Mouse (Mus musculus) R1 (cell line): ENCODE measurements around the gene Dnajb4.

Experiments used
- DNase-seq: peaks from one replicate; pipeline ENCODE4 v3.0.0-alpha.2; 2018; ENCODE audit warnings: low read depth, low spot score

Dnajb4 gene

GRCm38 (mm10) chr3:152209967-152210634, at the start of gene Dnajb4, which contains the start of gene Fubp1:
Dnajb4 (minus strand) TSS chr3:152210302.
Fubp1 (plus strand) TSS chr3:152210422.
- peak; percentile 98 for DNase-seq

GRCm38 (mm10) chr3:152259409-152259808, 49.3 kb upstream of the Dnajb4 start:
- peak; percentile 76 for DNase-seq

GRCm38 (mm10) chr3:152257528-152257927, 47.4 kb upstream of the Dnajb4 start:
- DNase-seq: no peak

GRCm38 (mm10) chr3:152250487-152250886, 40.4 kb upstream of the Dnajb4 start:
- no peak for DNase-seq

- no peak for DNase-seq
Measured at GRCm38 (mm10) chr3:152247708-152248107, 37.6 kb upstream of the Dnajb4 start.

- DNase-seq: peak; percentile 60
Measured at GRCm38 (mm10) chr3:152245273-152245910, 35.3 kb upstream of the Dnajb4 start.

DNA sequence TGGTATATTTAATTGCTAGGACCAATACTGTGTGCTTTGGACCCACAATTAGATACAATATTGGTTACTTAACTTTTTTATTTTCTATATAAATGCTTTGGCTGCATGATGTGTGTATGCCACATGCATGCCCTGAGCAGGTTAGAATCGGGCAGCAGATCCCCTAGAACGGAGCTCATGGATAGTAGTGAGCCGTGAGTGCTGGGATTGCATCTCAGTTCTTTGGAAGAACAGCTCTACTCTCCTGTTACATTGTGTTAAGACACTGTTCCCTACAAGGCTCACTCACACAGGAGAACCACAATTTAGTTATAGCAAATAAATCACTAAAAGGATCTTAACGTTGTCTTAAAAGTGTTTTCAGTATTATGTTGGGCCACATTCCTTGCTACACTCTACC, 33.2 kb upstream of the Dnajb4 start:
- no peak for DNase-seq

DNA sequence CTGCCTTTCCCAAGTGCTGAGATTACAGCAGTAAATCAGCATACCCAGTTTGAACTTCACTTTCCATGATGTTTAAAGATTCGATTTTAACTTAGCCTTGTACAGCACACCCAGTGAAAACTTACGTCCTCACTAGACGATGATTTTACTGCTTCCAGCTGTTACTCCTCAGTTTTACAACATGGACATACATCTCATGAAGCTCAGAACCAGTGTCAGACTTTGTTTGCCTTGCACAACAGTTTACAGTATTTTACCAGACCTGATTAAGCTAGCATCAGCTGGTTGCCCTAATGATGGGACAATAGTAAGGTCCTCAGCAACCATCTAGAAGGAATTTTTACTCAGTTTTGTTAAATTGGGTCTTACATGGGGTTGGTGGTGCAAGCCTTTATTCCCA, 31.0 kb upstream of the Dnajb4 start:
- DNase-seq: no peak

DNA sequence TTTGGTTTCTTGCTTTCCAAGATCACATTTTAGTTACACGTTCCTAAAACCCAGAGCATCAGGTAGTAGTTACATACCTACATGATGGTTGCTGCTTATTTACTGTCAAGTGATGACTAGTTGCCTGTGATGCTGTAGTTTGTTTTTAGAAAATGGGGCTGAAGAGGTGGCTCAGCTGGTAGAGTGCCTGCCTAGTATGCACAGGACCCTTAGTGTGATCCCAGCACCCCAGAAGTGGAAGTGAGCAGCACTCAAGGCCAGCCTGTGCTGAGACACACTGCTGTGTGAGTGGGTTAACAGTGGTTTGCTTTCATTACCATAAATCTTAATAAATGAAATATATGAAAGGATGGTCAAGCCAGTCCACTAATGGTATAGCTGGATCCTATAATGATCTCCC, 29.5 kb upstream of the Dnajb4 start:
- DNase-seq: no peak

DNA sequence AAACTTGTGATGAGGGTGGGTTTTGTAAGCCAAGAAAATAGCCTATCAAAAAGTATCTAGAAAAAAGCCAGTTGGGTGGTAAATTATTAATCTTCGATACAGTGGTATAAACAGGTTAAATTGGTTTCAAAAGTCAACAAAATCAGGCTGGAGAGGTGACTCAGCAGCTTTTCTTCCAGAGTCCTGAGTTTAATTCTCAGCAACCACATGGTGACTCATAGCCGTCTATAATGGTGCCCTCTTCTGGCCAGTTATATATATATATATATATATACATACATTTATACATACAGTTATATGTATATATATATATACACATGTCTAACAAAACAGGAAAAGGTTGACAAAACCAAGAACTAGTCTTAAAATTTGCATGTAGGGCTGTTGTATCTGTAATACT, 28.7 kb upstream of the Dnajb4 start:
- DNase-seq: peak; percentile 44

DNA sequence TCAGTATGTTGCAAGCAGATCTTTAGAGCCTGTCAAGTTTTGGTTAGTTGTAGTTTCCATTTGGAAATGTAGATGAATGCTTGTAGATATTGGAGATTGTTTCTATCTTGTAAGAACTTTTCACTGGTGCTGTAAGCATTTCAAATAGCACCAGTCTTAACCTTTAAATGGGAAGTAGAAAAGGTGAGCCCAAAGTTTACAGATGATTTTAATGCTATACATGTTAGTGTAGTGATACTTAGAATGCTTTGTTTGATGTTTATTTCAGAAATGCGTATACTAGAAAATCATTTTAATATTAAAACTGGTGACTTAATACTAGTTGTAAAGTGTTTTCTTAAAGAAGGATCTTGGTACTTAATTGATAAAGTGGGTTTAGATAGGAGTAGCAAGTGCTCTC, 25.7 kb upstream of the Dnajb4 start:
- no peak for DNase-seq

- no peak for DNase-seq
Measured at GRCm38 (mm10) chr3:152235238-152235637, 25.1 kb upstream of the Dnajb4 start.

DNA sequence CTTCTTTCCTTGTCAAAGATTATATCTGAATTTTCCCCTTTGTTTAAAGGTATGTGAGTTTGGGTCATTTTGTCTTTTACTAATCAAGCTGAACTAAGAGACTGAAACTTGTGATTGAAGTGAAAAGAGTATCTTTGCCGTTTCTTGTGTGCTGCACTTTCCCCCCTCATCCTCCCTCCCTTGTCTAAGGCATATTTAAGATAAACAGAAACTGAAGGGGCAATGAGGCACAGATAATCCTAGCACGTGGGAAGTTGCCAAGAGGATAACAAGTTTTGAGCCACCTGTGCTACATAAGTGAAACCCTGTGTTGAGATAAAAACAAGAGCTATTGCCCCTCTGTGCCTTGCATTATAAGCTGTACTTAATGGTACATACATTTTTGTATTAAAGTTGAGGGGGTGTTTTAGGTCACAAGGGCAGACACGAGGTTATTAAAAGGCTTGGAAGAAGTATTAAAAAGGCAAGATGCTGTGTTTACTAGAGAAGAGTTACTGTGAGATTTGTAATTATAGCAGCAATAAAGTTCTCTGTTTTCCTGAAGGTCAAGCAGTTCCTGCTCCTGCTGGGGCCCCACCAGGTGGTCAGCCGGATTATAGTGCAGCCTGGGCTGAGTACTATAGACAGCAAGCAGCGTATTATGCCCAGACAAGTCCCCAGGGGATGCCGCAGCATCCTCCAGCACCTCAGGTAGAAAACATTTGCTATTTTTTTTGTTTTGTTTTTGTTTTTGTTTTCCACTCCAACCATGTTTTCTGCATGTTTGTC, 21.4 kb upstream of the Dnajb4 start:
- DNase-seq: peak; percentile 84

GRCm38 (mm10) chr3:152229271-152229670, 19.2 kb upstream of the Dnajb4 start:
- no peak for DNase-seq

DNA sequence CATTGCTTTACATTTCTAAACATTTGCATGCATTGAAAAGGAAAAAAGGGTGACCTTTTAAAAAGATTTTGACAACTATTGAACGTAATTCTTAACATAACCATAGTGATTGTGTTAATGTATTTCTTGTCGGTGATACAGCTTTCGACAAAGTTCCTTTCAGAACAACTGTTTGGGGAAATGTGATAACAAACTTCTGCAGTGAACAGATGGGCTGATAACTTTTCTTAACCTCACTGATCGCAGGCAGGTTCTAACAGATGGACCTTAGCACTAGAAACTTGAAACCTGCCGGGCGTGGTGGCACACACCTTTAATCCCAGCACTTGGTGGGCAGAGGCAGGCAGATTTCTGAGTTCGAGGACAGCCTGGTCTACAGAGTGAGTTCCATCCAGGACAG, 18.7 kb upstream of the Dnajb4 start:
- DNase-seq: no peak

DNA sequence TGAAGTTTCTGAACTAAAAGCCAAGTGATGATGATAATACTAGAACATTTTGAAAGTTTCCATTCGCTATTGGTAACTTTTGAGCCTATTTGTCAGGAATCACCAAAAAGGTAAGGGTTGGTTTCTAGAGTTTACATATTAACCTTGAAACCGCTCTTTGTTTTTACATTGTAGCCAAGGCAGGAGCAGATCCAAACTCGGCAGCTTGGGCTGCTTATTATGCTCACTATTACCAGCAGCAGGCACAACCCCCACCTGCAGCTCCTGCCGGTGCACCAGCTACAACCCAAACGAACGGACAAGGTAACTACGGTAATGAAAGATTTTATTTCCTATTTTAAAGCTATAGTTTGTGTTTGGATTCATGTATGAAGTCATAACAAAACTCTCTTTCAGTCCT, 15.8 kb upstream of the Dnajb4 start:
- DNase-seq: no peak

DNA sequence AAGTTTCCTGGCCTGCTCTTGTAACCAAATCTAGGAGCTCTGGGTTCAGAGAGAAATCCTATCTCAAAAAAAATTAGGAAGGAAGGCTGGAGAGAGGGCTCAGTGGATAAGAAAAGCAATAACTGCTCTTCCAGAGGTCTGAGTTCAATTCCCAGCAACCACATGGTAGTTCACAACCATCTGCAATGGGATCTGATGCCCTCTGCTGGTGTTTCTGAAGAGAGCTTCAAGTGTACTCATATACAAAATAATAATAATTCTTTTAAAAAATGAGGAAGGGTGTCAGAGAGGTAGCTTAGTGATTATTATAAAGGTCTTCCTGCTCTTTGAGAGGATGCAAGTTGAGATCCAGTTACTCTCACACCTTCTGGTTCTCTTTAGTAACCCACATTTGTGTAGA, 14.8 kb upstream of the Dnajb4 start:
- DNase-seq: no peak

GRCm38 (mm10) chr3:152213416-152213815, 3.3 kb upstream of the Dnajb4 start:
- no peak for DNase-seq

DNA sequence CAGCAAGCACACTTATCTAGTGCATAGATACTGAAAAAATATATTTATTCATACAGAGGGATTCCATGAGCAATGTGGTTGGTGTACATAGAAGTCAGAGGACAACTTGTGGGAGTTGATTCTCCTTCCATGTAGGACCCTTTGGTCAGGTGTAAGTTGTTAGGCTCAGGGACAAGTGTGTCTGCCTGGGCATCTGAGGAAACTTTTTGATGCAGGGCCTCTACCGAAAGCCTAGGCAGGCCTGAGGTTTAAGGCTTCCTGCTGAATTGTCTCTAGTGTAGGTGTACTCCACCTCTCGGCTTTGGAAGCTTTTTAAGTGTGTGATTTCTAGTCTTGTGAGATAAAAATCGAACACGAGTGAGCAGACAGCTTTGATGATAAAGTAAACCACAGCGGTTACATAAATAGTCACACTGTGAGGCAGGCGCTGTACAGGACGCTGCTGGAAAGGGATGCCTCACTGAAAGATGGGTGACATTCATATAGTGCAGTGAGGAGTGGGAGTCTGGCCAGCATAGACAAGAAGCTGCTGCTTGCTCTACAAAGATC, 1.7 kb upstream of the Dnajb4 start:
- DNase-seq: no peak

- peak; percentile 84 for DNase-seq
Measured at GRCm38 (mm10) chr3:152210728-152211391, 758 bp upstream of the Dnajb4 start.

DNA sequence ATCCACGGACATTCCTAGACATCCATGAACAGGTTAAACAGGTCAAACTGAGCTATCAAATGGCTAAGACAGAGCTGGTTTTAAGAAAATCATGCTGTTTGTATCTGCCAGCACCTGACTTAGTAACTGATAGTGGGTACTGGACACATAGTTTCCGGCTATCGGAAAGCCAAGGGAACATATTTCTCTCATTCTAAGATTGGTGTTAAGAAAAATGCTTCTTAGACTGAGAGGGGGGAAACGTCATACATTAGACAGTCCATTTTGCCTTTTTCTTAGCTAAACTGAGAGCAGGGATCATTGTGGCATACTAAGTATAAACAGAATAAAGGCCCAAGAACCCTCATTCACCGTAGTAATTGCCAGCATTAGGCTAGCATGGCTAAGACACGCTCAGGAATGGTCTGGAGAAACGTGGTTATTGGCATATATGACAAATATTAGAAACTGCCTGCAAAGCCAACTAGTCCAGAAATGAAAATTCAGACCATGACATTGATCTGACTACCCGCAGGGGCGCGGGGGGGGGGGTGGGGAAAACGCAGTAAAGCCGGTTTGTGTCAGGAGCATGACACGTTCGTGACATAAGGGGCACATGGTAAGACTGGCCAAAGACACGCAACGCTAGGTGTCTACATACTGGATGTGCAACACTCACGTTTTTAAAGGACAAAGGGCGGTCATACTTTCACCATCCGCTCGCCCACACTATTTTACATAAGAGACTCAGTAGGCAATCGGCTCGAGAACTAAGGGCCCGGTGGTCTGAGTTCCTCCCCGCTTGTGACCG, 730 bp downstream of the Dnajb4 start:
- DNase-seq: peak; percentile 76
